Mouse (Mus musculus) CD8-positive naive resting alpha-beta T cell, adult 2 months (primary cell): ENCODE data around the gene Gpld1.

Experiments
- DNase-seq, 2 experiments: peaks; one replicate each; pipeline ENCODE4 v3.0.0; 2022; ENCODE audit warnings: low read depth in 2 of 2, low spot score in 2 of 2

The Gpld1 gene

DNA sequence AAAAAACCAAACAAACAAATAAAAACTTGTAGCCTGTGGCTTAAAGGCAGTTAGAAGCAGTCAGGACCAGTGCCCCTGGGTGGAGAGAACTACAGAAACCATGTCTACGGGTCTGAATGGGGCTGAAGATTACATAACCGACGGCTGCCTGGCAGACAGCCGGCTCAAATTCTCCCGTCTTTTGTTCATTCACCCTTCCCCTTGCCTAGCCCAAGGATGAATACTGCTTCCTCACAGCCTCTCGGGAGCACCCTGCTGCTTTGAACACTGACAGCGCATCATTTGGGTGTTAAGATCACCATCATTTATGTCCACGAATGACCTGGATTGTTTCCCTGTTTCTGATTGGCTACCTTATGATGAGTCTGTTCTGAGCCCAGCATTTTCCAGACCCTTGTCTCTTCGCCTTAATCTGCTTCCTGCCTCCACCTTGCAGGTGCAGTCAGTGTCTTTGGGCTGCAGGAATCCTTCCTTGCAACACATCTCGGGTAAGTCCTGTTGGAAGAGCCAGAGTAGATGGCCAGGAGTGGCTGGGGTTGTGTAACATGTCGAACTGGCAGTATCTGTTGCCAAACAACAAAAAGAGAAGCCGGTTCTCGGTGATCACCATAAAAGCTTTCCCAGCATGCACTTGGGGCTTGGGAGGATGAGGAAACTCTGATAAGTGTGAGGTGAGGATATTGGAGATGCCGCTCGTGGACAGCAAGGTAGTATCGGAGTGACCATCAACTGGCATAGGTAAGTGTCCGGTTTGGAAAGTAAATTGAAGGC lies at the start of gene Gpld1:
TSS of gene Gpld1 (plus strand) at position 641 of the 771 bp plus-strand sequence.
- DNase-seq = no peak

DNA sequence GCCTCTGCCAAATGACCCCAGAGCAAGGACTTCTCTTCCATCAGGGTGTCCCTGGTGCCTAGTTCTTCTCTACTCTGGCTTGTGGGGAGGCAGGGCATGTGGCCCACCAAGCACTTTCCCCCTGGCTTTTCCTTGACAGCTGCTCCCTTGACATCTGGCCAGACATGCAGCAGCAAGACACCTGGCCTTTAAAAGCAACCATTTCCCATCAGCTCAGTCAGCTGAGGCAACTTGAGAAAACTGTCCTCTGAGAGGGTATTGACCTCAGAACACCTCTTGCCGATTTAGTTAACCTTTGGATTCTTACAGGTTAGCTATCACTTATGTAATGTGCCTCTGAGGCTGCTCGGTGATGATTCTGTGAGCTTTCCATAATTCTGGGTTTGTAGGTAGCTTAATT lies 49.1 kb upstream of the Gpld1 start:
- no peak for DNase-seq

DNA sequence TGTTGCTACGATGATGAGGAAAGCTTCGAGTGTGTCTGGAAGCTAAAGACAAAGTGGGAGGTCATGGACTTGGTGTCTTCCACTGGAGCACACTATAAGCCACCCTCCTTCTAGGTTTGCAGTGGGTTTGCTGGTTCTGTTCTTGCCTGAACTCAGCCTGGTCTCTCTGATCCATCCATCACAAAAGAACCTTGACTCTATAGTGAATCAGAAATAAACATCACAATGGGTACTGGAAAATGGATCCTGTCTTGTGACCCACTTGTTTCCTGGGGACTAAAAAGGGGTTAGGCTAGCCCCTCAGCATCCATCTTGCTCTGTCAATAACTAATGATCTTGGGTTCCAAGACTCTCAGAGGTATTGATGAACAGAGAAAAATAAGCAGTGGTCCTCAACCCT lies 41.0 kb upstream of the Gpld1 start:
- DNase-seq = no peak

DNA sequence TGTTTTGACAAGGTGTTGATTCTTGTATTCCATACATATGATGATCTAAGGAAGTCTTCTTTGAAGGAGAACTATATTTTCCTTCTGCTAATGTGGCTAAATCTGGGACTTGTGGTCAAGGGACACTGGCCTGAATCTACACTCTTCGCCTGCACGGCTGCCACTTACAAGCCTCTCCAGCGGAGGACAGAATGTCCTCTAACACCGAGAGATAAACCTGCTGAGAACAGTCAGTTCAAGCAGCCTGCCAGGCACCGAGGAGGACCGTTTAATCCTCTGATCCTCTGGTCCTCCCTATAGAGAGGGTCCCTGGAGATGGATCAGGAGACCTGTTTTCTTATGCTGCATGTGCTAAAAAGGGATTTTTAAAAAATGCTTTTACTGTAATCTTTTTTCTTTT lies 39.5 kb upstream of the Gpld1 start:
- no peak for DNase-seq

DNA sequence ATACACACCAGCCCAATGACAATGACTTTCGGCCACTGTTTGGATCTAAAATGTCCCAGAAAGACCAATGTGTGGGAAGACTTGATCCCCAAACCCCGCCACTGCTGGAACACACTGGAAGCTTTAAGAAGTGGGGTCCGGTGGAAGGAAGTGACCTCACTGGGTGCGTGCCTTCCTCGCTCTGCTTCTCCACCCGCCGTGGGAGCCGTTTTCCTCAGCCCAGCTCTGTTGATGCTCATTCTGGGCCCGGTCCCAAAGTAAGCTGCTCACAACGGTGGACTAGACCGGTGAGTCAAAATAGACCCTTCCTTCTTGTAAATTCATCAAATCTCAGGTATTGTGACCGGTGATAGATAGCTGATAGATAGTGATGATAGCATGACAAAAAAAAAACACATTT lies 37.5 kb upstream of the Gpld1 start:
- no peak for DNase-seq

DNA sequence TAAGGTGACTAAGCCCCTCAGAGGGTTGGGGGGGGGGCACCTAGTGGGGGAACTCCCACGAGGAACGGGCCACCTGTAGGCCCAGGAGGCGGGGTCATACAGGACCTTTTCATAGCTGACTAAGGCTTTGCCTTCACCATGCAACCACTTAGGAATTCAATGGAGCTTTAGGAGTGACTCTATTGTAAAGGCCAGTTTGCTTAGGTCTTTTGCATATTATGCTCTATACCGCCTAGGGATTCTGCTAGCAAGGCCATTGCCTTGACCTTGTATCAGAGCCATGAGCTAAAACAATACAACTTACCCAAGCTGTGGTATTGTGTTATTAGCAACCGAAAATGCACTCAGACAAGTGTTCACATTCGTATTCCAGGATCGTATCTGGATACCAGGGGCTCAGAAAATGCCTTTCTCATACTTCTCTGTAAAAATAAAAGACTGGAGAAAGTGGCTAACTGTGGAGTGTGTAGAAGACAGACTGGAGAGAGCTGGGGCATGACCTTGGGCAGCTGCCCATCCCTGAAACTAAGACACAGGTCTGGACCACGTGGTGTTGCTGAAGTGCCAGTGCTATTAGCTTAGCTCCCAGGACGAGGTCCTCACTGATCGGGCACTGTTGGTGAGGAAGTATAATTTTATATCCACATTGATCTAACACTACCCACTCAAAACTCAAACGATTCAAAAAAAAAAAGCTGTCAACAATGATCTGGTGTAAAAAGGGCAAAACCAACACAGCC lies 36.0 kb upstream of the Gpld1 start:
- no peak for DNase-seq

DNA sequence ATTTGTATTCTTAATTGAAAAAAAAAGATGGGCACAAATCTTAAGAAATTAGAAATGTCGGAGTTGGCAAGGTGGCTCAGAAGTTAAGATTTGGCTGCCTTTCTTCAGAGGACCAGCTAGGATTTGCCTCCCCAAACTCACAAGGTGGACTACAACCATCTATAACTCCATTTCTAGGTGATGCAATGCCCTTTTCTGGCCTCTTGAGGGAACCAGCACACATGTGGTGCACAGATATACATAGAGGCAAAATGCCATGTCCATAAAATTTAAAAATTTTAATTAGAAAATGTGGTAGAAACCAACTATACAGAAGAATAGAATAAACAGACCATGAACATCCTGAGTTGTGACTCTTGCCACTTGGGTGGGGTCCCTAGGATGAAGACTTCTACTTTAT lies 33.8 kb upstream of the Gpld1 start:
- no peak for DNase-seq

DNA sequence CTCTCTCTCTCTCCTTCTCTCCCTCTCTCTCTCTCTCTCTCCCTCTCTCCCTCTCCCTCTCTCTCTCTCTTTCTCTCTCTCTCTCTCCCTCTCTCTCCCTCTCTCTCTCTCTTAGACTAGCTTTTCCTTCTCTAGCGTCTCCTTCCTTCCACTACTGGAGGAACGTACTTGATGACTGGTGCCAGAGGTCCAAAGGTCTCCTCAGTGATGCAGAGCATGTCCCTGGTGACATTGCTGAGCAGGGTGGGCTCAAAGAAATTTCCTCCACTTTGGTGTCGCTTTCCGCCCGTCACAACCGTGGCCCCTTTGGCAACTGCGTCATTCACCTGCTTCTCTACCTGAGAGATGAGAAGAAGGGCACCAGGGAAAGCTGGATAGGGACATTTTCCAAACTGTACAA lies 29.4 kb upstream of the Gpld1 start:
- DNase-seq = no peak

DNA sequence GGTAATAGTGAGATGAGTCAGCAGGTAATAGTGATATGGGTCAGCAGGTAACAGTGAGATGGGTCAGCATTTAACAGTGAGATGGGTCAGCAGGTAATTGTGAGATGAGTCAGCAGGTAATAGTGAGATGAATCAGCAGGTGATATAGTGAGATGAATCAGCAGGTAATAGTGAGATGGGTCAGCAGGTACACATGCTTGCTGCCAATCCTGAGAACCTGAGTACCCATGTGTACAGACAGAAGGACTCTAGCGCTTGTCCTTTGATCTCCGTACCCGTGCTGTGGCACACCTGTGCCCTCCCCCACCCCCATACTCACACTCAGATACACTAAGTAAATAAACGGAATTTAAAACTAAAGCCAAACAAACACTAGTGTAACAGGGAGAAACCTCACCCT lies 28.0 kb upstream of the Gpld1 start:
- DNase-seq = no peak

DNA sequence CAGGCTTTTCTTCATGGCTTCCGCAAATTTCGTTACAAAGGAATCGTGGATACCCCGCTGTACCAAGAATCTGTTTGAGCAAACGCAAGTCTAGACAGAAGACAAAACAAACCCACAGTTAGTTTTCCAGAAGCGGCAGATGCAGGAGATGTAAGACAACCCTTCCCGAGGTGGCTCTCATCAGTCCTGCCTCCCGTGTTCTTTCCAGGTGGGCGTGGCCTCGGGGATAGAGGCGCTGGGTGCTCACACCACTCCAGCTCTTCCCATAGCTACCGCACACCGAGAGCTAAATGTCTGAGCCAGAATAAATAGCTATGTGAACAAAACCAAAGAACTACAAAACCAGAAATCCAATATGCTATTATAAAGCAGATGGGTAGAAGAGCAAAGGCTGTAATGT lies 27.1 kb upstream of the Gpld1 start:
- DNase-seq = no peak

DNA sequence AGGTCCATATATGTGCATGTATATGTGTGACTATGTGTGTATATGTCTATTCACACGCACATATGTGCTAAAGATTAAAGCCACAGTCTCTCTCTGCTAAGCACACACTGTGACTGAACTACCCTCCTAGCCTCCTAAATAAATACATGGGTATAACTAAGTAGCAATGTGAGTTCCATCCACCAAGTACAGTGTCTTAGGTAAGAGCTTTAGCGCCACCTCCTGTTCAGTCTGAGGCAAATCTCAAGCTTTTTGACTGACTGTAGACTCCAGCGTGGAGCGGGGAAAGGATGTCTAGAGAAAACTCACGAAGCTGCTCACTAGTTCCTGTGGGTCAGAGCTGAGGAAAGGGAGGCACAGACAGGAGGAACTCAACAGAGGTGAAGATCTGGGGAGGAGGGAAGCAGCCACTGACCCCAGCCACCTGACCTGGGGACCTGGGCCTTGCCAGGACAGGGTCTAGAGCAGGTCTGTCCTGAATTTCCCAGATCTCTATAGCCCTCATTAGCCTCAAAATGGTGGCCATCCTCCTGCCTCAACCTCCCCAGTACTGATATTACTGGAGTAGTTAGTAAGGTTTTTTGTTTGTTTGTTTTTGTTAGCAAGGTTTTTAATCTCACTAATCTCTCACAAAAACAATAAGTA lies 22.5 kb upstream of the Gpld1 start:
- peak; percentile 59 to 62 for DNase-seq

DNA sequence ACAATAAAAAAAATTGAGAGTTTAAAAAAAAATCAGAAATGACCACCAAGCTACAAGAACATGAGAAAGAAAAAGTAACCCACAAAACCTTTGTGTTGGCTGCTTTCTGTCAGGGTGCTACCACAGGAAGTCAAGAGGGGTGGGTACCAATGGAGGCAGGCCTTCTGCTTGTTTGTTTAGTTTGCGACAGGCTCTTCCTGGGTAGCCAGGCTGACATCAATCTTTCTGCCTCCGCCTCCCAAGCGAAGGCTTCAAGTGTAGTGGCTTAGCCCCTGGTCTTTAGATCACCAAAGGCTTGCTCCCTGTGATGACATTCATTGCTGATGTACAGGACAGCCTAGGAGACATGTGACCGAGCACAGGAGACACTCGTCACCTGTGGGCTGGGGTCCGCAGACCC lies 21.7 kb upstream of the Gpld1 start:
- DNase-seq = peak; percentile 58 to 69

DNA sequence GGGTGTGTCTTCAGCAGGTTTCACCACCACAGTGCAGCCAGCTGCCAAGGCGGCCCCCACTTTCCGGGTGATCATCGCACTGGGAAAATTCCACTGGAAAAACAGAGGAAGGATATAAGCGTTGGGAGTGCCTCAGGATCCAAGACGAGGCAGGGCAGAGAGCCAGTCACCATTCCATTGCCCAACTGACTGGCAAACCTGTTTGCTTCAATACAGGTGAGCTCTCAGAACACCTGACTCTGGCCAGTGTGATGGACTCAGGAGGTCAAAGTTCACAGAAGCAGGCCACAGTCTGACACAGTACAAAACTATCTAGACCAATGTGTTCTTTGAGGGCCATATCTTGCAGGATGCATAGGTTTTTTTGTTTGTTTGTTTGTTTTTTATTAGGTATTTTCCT lies 19.0 kb upstream of the Gpld1 start:
- no peak for DNase-seq

DNA sequence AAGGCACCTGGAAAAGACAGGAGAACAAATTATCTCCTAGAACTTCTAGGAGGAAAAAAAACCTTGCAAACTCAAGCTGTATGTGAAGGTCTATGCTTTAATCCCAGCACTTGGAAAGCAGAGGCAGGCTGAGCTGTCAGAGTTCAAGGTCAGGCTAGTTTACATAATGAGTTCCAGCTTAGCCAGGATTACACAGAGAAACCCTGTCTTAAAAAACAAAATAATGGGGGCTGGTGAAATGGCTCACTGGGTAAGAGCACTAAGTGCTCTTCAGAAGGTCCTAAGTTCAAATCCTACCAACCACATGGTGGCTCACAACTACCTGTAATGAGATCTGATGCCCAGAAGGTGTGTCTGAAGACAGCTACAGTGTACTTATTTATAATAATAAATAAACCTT lies 12.4 kb upstream of the Gpld1 start:
- DNase-seq = no peak

DNA sequence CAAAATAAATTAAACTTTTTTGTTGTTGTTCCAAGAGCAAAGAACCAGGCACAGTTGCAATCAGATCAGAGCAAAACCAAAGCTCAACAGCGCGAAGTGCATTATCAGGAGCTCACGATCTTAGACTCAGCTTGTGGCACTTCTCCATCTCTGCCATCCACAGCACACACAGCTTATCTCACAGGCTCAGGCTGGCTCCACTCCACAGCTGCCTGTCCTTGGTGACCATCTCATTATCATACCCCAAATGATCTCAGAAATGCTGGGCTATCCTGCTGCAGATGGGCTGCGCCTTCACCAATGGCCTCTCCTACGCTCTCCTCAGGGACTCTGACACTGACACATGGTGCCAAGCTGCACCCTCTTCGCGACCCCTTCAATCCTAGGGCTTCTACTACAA lies 9.8 kb upstream of the Gpld1 start:
- no peak for DNase-seq

DNA sequence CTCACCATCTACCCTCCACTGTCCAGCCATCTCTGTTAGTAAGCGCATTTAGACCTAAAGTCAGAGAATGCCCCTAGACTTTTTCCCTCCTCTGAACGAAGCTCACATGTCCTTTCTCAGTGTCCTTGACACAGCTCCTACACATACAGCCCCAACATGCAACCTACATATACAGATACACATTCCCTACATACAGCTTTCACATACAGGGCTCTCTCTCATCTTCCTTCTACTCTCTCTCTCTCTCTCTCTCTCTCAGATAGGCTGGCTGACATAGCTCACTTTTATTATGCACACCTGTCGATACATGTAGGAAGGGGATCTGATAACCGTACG lies 6.2 kb upstream of the Gpld1 start:
- no peak for DNase-seq

DNA sequence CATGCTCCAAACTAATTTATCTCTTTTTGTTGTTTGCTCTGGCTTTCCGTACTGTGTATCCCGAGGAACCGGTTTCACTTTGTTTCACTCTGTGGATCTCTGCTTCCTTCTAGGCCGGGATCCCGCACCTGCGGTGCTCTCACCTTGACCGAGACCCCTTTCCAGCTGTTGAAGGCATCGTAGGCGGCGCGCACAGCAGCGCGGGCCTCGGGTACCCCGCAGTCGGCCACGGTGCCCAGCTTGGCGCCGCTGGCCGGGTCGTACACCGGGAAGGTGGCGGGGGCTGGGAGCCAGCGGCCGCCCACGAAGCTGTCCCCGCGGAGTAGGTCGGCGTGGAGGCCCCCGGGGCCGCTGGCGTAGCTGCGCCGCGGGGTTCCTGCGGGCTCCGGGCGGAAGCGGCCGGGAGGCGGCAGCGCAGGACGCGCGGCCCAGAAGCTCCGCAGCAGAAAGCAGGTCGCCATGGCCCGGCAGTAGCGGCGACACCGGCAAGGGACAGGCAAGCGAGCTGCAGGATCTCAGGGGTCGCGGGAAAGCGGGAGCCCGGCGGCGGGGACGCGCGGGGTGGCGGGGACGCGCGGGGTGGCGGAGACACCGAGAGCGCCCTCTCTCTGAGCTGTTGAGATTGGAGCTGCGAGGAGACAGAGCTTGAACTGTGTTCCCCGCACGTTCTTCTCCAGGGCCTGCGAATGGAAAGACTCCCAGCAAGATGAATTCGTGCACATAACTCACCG lies 5.7 kb upstream of the Gpld1 start, which contains the start of gene Aldh5a1:
TSS of gene Aldh5a1 (minus strand) at position 554 of the 731 bp plus-strand sequence.
- peak; percentile 33 to 59 for DNase-seq

DNA sequence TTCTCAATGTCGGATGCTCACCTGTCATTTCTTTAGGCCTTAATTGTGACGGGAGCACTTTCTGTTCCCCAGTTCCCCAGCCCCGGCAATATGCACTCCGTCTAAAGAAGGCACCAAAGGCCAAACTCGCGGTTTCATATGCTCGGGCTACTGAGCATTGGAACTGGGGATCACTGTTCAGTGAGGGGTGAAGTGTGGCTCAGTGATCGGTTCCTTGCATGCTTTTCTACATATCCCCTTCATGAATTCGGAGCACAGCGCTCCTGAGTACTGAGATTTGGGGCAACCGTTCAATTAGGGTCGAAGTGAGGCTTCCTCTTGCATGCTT lies 5.1 kb upstream of the Gpld1 start:
- DNase-seq = no peak

DNA sequence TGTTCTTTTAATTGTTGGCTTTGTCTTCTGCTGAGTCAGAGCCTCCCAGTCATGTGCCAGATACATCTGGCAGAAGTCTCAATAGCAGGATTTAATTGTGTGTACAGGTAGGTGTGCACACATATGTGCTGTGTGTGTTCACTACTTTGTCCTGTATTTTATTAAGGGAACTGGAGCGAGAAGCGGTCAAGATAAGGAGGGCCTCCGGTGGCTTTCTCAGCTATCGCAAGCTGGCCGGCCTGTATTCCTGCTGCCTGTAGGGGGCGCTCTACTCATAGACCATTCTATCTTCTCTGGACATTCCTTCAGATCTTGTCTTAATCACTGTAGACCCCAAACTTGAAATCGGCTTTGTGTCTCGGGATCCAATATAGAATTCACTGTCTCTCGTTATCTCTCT lies 4.3 kb upstream of the Gpld1 start:
- peak; percentile 56 to 59 for DNase-seq

DNA sequence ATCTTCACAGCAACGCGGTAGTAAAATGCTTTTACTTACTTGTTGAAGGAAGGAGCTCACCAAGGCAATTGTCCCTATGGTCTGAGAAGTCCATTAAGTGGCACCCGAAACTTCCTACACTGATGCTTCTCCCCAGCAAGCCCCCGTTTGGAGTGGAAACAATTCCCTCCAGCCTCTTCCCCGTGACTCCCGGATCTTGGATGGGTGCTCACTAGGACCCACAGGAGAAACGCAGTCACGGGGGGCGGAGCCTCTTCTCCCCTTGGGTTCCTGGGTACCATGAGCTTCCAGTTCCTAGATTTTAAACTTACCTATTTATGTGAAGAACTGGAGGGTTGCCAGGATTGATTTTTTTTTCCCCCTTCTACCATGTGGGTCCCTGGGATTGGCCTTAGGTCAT lies 3.5 kb upstream of the Gpld1 start:
- DNase-seq = no peak

DNA sequence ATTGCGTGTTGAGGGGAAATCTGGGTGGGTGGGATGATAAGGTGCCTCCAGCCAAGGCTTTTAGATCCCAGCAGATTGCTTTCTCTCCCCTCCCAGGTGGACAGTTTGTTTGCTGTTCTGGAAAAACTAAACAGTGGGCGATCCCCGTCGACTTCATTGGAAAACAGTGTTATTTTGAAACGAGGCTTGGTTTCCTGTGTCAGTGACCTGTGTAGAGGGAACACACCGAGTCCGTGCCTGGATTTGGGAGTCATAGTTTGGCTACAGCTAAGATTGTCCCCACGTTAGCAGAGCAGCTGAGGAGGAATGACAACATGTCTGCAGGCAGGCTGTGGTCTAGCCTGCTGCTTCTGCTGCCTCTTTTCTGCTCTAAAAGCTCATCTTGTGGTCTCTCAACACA lies 351 bp downstream of the Gpld1 start:
- no peak for DNase-seq

DNA sequence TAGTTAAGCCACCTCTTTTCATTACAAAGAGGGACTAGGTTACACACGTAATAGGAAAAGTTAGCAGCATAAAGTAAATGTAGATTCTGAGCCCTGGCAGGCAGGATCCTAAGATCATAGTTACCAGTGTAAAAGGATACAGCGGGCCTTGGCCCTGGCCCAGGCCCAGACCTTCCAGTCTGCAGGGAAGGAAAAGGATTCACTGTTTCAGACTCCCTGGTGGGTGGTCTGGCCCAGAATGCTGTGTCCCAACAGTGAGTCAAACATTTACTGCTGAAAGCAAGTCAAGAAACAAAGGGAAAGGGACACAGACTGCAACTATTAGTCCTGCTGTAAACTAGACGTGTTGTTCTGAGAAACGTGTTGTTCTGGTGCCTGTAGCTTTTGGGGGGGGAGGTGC lies 2.6 kb downstream of the Gpld1 start:
- no peak for DNase-seq
